In genomic region chr1:81608772-81609171, GRCm38 (mm10) we compare ENCODE assay signal across 22 mouse cellular contexts.
DNase-seq lines count a peak whose midpoint lies in the region; ATAC-seq lines count a peak whose summit lies in the region.
"Had no signal": no experiment of that assay in that cellular context is flagged by ENCODE, and none has a peak within 500 bp of the region (broad histone marks: within the 10 kb centered on the region; RNA-seq: fewer than 3 reads in every experiment).

No protein-coding gene starts in this region.

- no peak overlapping the region for H3K9ac ChIP-seq in hindbrain, embryonic 13.5 days
- no peak overlapping the region for H3K9ac ChIP-seq in midbrain, embryonic 11.5 days (ENCODE audit: low read length)
- H3K9ac ChIP-seq in midbrain, embryonic 14.5 days (replicated peaks; ENCODE audit: low read length), result no peak overlapping the region
- H3K9ac ChIP-seq in embryonic facial prominence, embryonic 14.5 days (ENCODE audit: low read depth, low read length), result no peak overlapping the region
- H3K9ac ChIP-seq: heart, embryonic 13.5 days; liver, embryonic 12.5 days; lung, embryonic 15.5 days had no signal

- H3K27ac ChIP-seq in hindbrain, embryonic 10.5 days, result 0 out of 2 replicates have a peak overlapping the region, but pooled peaks have one; percentile 40
- H3K27ac ChIP-seq in hindbrain, embryonic 13.5 days, result no peak overlapping the region
- H3K27ac ChIP-seq in midbrain, embryonic 11.5 days (ENCODE audit: low read depth, low read length), result no peak overlapping the region
- H3K27ac ChIP-seq in midbrain, embryonic 14.5 days (replicated peaks; ENCODE audit: low read depth, low read length), result no peak overlapping the region
- H3K27ac ChIP-seq in embryonic facial prominence, embryonic 14.5 days (replicated peaks; ENCODE audit: low read depth, low read length), result no peak overlapping the region
- H3K27ac ChIP-seq: heart, embryonic 13.5 days; liver, embryonic 12.5 days; lung, embryonic 15.5 days had no signal

- H3K36me3 ChIP-seq in hindbrain, embryonic 10.5 days, result no peaks in the 10 kb centered on the region
- H3K36me3 ChIP-seq in hindbrain, embryonic 13.5 days, result no peaks in the 10 kb centered on the region
- H3K36me3 ChIP-seq in midbrain, embryonic 11.5 days (ENCODE audit: control insufficient read depth, insufficient read depth, low read length), result no peaks in the 10 kb centered on the region
- no peaks in the 10 kb centered on the region for H3K36me3 ChIP-seq in midbrain, embryonic 14.5 days (ENCODE audit: control insufficient read depth, insufficient read depth, low read length)
- no peaks in the 10 kb centered on the region for H3K36me3 ChIP-seq in embryonic facial prominence, embryonic 14.5 days (ENCODE audit: control insufficient read depth, insufficient read depth, low read length)
- H3K36me3 ChIP-seq: heart, embryonic 13.5 days; liver, embryonic 12.5 days; lung, embryonic 15.5 days had no signal

- peaks cover 8% of the 10 kb centered on the region; the same call in 1 of the 2 replicates for H3K9me3 ChIP-seq in hindbrain, embryonic 10.5 days
- no peaks in the 10 kb centered on the region for H3K9me3 ChIP-seq in hindbrain, embryonic 13.5 days
- H3K9me3 ChIP-seq in midbrain, embryonic 11.5 days (ENCODE audit: control insufficient read depth, low read length), result no peaks in the 10 kb centered on the region; the same call in 1 of the 2 replicates
- H3K9me3 ChIP-seq in midbrain, embryonic 14.5 days (ENCODE audit: control insufficient read depth, low read length), result no peaks in the 10 kb centered on the region
- H3K9me3 ChIP-seq in embryonic facial prominence, embryonic 14.5 days (ENCODE audit: control insufficient read depth, low read length), result 0 out of 2 replicates have a peak, but pooled peaks cover 3% of the 10 kb centered on the region
- H3K9me3 ChIP-seq: liver, embryonic 12.5 days; lung, embryonic 15.5 days had no signal

- DNase-seq in hindbrain, embryonic 10.5 days (ENCODE audit: low spot score), result peak; percentile 56
- DNase-seq in midbrain, embryonic 11.5 days (ENCODE audit: low spot score, missing footprints), result peak; percentile 84
- DNase-seq in midbrain, embryonic 14.5 days, result no peak
- peak; percentile 63 for DNase-seq in embryonic facial prominence, embryonic 14.5 days (ENCODE audit: low spot score)
- DNase-seq in cerebellum, adult 18-20 months, result no peak
- no peak for DNase-seq in thymus, adult 18-20 months
- no peak for DNase-seq in layer of hippocampus, adult 9-11 months
- DNase-seq: adrenal gland, adult 8-10 months; cerebellum, adult 11 months; heart, adult 11 months; heart, postnatal 4 days; kidney, postnatal 36 days; right cerebral cortex, postnatal 14 days; thymus, postnatal 36 days had no signal

- H3K4me3 ChIP-seq in hindbrain, embryonic 10.5 days, result no peak overlapping the region
- H3K4me3 ChIP-seq in hindbrain, embryonic 13.5 days, result no peak overlapping the region
- H3K4me3 ChIP-seq in midbrain, embryonic 11.5 days (ENCODE audit: low read depth, low read length), result no peak overlapping the region
- H3K4me3 ChIP-seq in midbrain, embryonic 14.5 days (replicated peaks; ENCODE audit: low read depth, low read length), result no peak overlapping the region
- no peak overlapping the region for H3K4me3 ChIP-seq in embryonic facial prominence, embryonic 14.5 days (ENCODE audit: low read depth, low read length)
- H3K4me3 ChIP-seq: erythroblast, embryonic 14.5 days; heart, embryonic 13.5 days; liver, embryonic 12.5 days; lung, embryonic 15.5 days had no signal

- no peaks in the 10 kb centered on the region for H3K27me3 ChIP-seq in hindbrain, embryonic 10.5 days (ENCODE audit: insufficient read depth, poor library complexity, severe bottlenecking)
- H3K27me3 ChIP-seq in hindbrain, embryonic 13.5 days, result no peaks in the 10 kb centered on the region
- H3K27me3 ChIP-seq in midbrain, embryonic 11.5 days (ENCODE audit: control insufficient read depth, insufficient read depth, low read length), result no peaks in the 10 kb centered on the region
- no peaks in the 10 kb centered on the region for H3K27me3 ChIP-seq in midbrain, embryonic 14.5 days (ENCODE audit: control insufficient read depth, insufficient read depth, low read length)
- no peaks in the 10 kb centered on the region for H3K27me3 ChIP-seq in embryonic facial prominence, embryonic 14.5 days (replicated peaks; ENCODE audit: control insufficient read depth, insufficient read depth, low read length)
- H3K27me3 ChIP-seq: CH12.LX; heart, embryonic 13.5 days; liver, embryonic 12.5 days; lung, embryonic 15.5 days had no signal

- WGBS in hindbrain, embryonic 10.5 days, result 1% methylated on average over 1 of the region's 1 CpGs
- WGBS in hindbrain, embryonic 13.5 days, result 3% methylated on average over 1 of the region's 1 CpGs
- whole genome bisulfite sequencing in midbrain, embryonic 11.5 days, result 6% methylated on average over 1 of the region's 1 CpGs
- 0% methylated on average over 1 of the region's 1 CpGs for WGBS in midbrain, embryonic 14.5 days
- WGBS in embryonic facial prominence, embryonic 14.5 days, result 5% methylated on average over 1 of the region's 1 CpGs

- H3K4me1 ChIP-seq in hindbrain, embryonic 10.5 days (replicated peaks), result peaks cover 22% of the 10 kb centered on the region
- no peaks in the 10 kb centered on the region; the same call in 1 of the 2 replicates for H3K4me1 ChIP-seq in hindbrain, embryonic 13.5 days (replicated peaks)
- H3K4me1 ChIP-seq in midbrain, embryonic 11.5 days (ENCODE audit: control insufficient read depth, insufficient read depth, low read length), result no peaks in the 10 kb centered on the region
- H3K4me1 ChIP-seq in midbrain, embryonic 14.5 days (ENCODE audit: control insufficient read depth, insufficient read depth, low read length), result no peaks in the 10 kb centered on the region
- peaks cover 4% of the 10 kb centered on the region for H3K4me1 ChIP-seq in embryonic facial prominence, embryonic 14.5 days (ENCODE audit: control insufficient read depth, insufficient read depth, low read length)
- H3K4me1 ChIP-seq: heart, embryonic 13.5 days; liver, embryonic 12.5 days had no signal

- H3K4me2 ChIP-seq in hindbrain, embryonic 13.5 days, result no peak overlapping the region
- H3K4me2 ChIP-seq in midbrain, embryonic 11.5 days, result no peak overlapping the region
- no peak overlapping the region for H3K4me2 ChIP-seq in midbrain, embryonic 14.5 days (ENCODE audit: low read length)
- no peak overlapping the region for H3K4me2 ChIP-seq in embryonic facial prominence, embryonic 14.5 days (ENCODE audit: low read depth, low read length)
- H3K4me2 ChIP-seq: heart, embryonic 13.5 days; liver, embryonic 12.5 days; lung, embryonic 15.5 days had no signal

- ATAC-seq in hindbrain, embryonic 13.5 days (ENCODE audit: low FRiP score), result no peak
- no peak for ATAC-seq in midbrain, embryonic 11.5 days (ENCODE audit: low FRiP score)
- no peak for ATAC-seq in midbrain, embryonic 14.5 days (ENCODE audit: low FRiP score, low TSS enrichment)
- ATAC-seq in embryonic facial prominence, embryonic 14.5 days (ENCODE audit: low read depth), result no peak
- ATAC-seq: forebrain, embryonic 16.5 days; liver, embryonic 12.5 days; midbrain, embryonic 16.5 days had no signal

Comparison
In these comparisons a context has a peak if more than half of its experiments do, and no peak if none do; other contexts are left out.
1. DNase-seq: peak in hindbrain, embryonic 10.5 days (single experiment), midbrain, embryonic 11.5 days (single experiment) and embryonic facial prominence, embryonic 14.5 days (single experiment); none in midbrain, embryonic 14.5 days (single experiment), cerebellum, adult 18-20 months (0 of 2), thymus, adult 18-20 months (0 of 2) and layer of hippocampus, adult 9-11 months (single experiment).